Mouse (Mus musculus) limb, embryonic 15.5 days (tissue): Measurements from ENCODE around the gene Paip2b. TPM values are rescaled to one million over a fixed set of nuclear protein-coding genes. Genes with fewer than 3 reads are reported as not detected.

ENCODE experiments used
- ATAC-seq: fragments of 200-750 bp; cut with Nextera tagmentation; 2 replicates; pipeline ENCODE4 v1.8.0; 2017; ENCODE audit warnings: low read depth, moderate TSS enrichment; ENCODE audit not compliant: insufficient number of reproducible peaks, low FRiP score, low TSS enrichment
- H3K27ac ChIP-seq: fragments of 300-500 bp; sonication (generic); 2 replicates; pipeline ENCODE4 v1.5.1; 2015; ENCODE audit warnings: moderate library complexity, mild to moderate bottlenecking, inconsistent platforms
- H3K27me3 ChIP-seq: fragments of 300-500 bp; sonication (generic); 2 replicates; pipeline ENCODE4 v1.6.1; 2015; ENCODE audit warnings: inconsistent platforms
- H3K36me3 ChIP-seq: fragments of 300-500 bp; sonication (generic); 2 replicates; pipeline ENCODE4 v1.6.1; 2015; ENCODE audit warnings: inconsistent platforms
- H3K4me1 ChIP-seq: fragments of 300-500 bp; sonication (generic); 2 replicates; pipeline ENCODE4 v1.6.1; 2015; ENCODE audit warnings: inconsistent platforms
- H3K4me2 ChIP-seq: fragments of 300-500 bp; sonication (generic); 2 replicates; pipeline ENCODE4 v1.6.1; 2015; ENCODE audit warnings: mild to moderate bottlenecking, inconsistent platforms
- H3K4me3 ChIP-seq: fragments of 300-500 bp; sonication (generic); 2 replicates; pipeline ENCODE4 v1.5.1; 2015; ENCODE audit warnings: mild to moderate bottlenecking, inconsistent platforms
- H3K9ac ChIP-seq: fragments of 300-500 bp; sonication (generic); 2 replicates; pipeline ENCODE4 v1.6.1; 2015; ENCODE audit warnings: inconsistent platforms
- H3K9me3 ChIP-seq: fragments of 300-500 bp; sonication (generic); 2 replicates; pipeline ENCODE4 v1.6.1; 2016; ENCODE audit warnings: inconsistent platforms
- WGBS: fragments of 180-500 bp; shearing (Covaris S2); methylation state at CpG from one replicate; pipeline ENCODE4 v1.1.7; 2015; 5-methylcytosine and 5-hydroxymethylcytosine counted together
- polyA plus RNA-seq: library from polyadenylated mRNA; unstranded; fragments of >200 nt; fragmentation: Nextera tagmentation; extraction: Ambion mirVana; gene quantifications from 2 replicates; pipeline ENCODE4 v1.2.1, GENCODE M21; 2015

Gene Paip2b
- polyA plus RNA-seq, 1 experiment from 2014 or later: 27.9 TPM

GRCm38 (mm10) chr6:83768485-83768884 lies 63.1 kb downstream of the Paip2b start:
- Histone ChIP-seq H3K4me1 (peaks cover 1% of the 10 kb centered on the region; the same call in 1 of the 2 replicates), H3K27ac (no peak overlapping the region), H3K9ac (no peak overlapping the region), H3K4me2 (no peak overlapping the region), H3K27me3 (peaks cover 10% of the 10 kb centered on the region), H3K36me3 (peaks cover 52% of the 10 kb centered on the region), H3K4me3 (no peak overlapping the region), H3K9me3 (no peaks in the 10 kb centered on the region)
- ATAC-seq: no peak
- 83% methylated on average over 5 of the region's 5 CpGs for WGBS

GRCm38 (mm10) chr6:83766982-83767381 lies 64.6 kb downstream of the Paip2b start:
- WGBS: 89% methylated on average over 3 of the region's 3 CpGs
- no peak overlapping the region for H3K9ac ChIP-seq
- no peak overlapping the region for H3K27ac ChIP-seq
- no peak overlapping the region for H3K4me2 ChIP-seq
- peaks cover 43% of the 10 kb centered on the region for H3K36me3 ChIP-seq
- no peak overlapping the region for H3K4me3 ChIP-seq
- H3K9me3 ChIP-seq: no peaks in the 10 kb centered on the region
- peaks cover 9% of the 10 kb centered on the region for H3K4me1 ChIP-seq
- H3K27me3 ChIP-seq: peaks cover 25% of the 10 kb centered on the region
- no peak for ATAC-seq

- peak overlapping the region; percentile 30 for H3K4me3 ChIP-seq
- WGBS: 2% methylated on average over 35 of the region's 35 CpGs
- ATAC-seq: no peak
- H3K27ac ChIP-seq: no peak overlapping the region
- 0 out of 2 replicates have a peak overlapping the region, but pooled peaks have one; percentile 7 for H3K9ac ChIP-seq
- H3K4me2 ChIP-seq: peak overlapping the region; percentile 64
- peaks cover 4% of the 10 kb centered on the region; the same call in 1 of the 2 replicates for H3K36me3 ChIP-seq
- H3K9me3 ChIP-seq: no peaks in the 10 kb centered on the region
- peaks cover 14% of the 10 kb centered on the region for H3K4me1 ChIP-seq
- H3K27me3 ChIP-seq: peaks cover 58% of the 10 kb centered on the region
Observed at GRCm38 (mm10) chr6:83762880-83763431, 68.6 kb downstream of the Paip2b start.

GRCm38 (mm10) chr6:83762344-83762743 lies 69.2 kb downstream of the Paip2b start, which contains the start of gene Ankrd53:
Gene Ankrd53, plus strand, starts transcription at chr6:83762644.
- 0 out of 2 replicates have a peak within 1 kb of the TSS, but pooled peaks have one; percentile 7 for H3K9ac ChIP-seq
- no peak for ATAC-seq
- no peaks in the 10 kb centered on the region for H3K9me3 ChIP-seq
- H3K36me3 ChIP-seq: peaks cover 4% of the 10 kb centered on the region; the same call in 1 of the 2 replicates
- H3K27ac ChIP-seq: no peak within 1 kb of the TSS
- 25% methylated on average over 6 of the region's 6 CpGs for WGBS
- H3K4me2 ChIP-seq: peak within 1 kb of the TSS; percentile 64
- H3K27me3 ChIP-seq: peaks cover 64% of the 10 kb centered on the region
- peaks cover 15% of the 10 kb centered on the region for H3K4me1 ChIP-seq
- peak within 1 kb of the TSS; percentile 30 for H3K4me3 ChIP-seq

GRCm38 (mm10) chr6:83756051-83756450 lies 75.5 kb downstream of the Paip2b start:
- Histone ChIP-seq H3K27me3 (peaks cover 62% of the 10 kb centered on the region), H3K9ac (no peak overlapping the region), H3K36me3 (no peaks in the 10 kb centered on the region), H3K27ac (no peak overlapping the region), H3K4me3 (no peak overlapping the region), H3K4me2 (no peak overlapping the region), H3K4me1 (peaks cover 7% of the 10 kb centered on the region; the same call in 1 of the 2 replicates), H3K9me3 (no peaks in the 10 kb centered on the region)
- no peak for ATAC-seq
- 71% methylated on average over 9 of the region's 9 CpGs for WGBS

Other genes starting within 250 kb of the Paip2b start
- not detected in 2 replicates for gene Clec4f, start 175.6 kb downstream of the Paip2b start, polyA plus RNA-seq
- gene Cd207, start 153.9 kb downstream of the Paip2b start, polyA plus RNA-seq: not detected in 2 replicates
- gene Vax2, start 120.5 kb downstream of the Paip2b start, polyA plus RNA-seq: 1.2 and 1.3 TPM in 2 replicates
- gene Atp6v1b1, start 88.8 kb downstream of the Paip2b start, polyA plus RNA-seq: not detected in 2 replicates
- gene Ankrd53, start 69.1 kb downstream of the Paip2b start, polyA plus RNA-seq: 0.10 and 0.12 TPM in 2 replicates
- gene Tex261, start 55.9 kb downstream of the Paip2b start, polyA plus RNA-seq: 89.0 and 90.3 TPM in 2 replicates
- gene Nagk, start 36.8 kb downstream of the Paip2b start, polyA plus RNA-seq: 72.1 and 73.1 TPM in 2 replicates
- 46.7 and 59.3 TPM in 2 replicates for gene Zfp638, start 35.4 kb upstream of the Paip2b start, polyA plus RNA-seq
- gene Dysf, start 176.8 kb upstream of the Paip2b start, polyA plus RNA-seq: 11.0 and 13.4 TPM in 2 replicates